ENCODE assay signal across 8 mouse cellular contexts in genomic region chr6:119348234-119348633, GRCm38 (mm10). TPM values are rescaled to one million over a fixed set of nuclear protein-coding genes. Genes with fewer than 3 reads are reported as not detected.
A peak's percentile ranks its signal among the peaks of the same experiment; 100 is the strongest.
DNase-seq lines count a peak whose midpoint lies in the region; ATAC-seq and TF ChIP-seq lines count a peak whose summit lies in the region.

No protein-coding gene starts in this region.

- peak; percentile 51 for TF ChIP-seq CTCF in kidney, adult 2 months (conservative IDR thresholded peaks at IDR 0.05; ENCODE audit: insufficient read depth, insufficient read length, low read depth, low read length)
- peak; percentile 93 for TF ChIP-seq CTCF in gastrocnemius, adult 2 months (IDR thresholded peaks at IDR 0.05)

- H3K27ac ChIP-seq in kidney, adult 2 months (ENCODE audit: insufficient read depth, low read depth, low read length) = no peak overlapping the region
- no peak overlapping the region for H3K27ac ChIP-seq in kidney, embryonic 14.5 days (ENCODE audit: low read depth, low read length)
- no peak overlapping the region for H3K27ac ChIP-seq in gastrocnemius, adult 2 months
- no peak overlapping the region for H3K27ac ChIP-seq in intestine, embryonic 16.5 days (ENCODE audit: low read length)
- H3K27ac ChIP-seq in limb, embryonic 11.5 days (replicated peaks; ENCODE audit: low read depth, low read length) = no peak overlapping the region

- no peak for ATAC-seq in kidney, embryonic 14.5 days (ENCODE audit: low FRiP score, low TSS enrichment)
- peak; percentile 20 for ATAC-seq in intestine, embryonic 16.5 days
- ATAC-seq in limb, embryonic 11.5 days (ENCODE audit: insufficient number of reproducible peaks, low FRiP score, low TSS enrichment, low read depth) = no peak
- ATAC-seq in monocyte, adult 5-6 weeks (replicated peaks; ENCODE audit: insufficient number of reproducible peaks, low FRiP score, low TSS enrichment, poor library complexity, severe bottlenecking) = 0 out of 2 replicates have a peak, but pooled peaks have one; percentile 32

- H3K4me2 ChIP-seq in kidney, embryonic 14.5 days (replicated peaks; ENCODE audit: low read depth, low read length) = no peak overlapping the region
- H3K4me2 ChIP-seq in intestine, embryonic 16.5 days (ENCODE audit: low read depth, low read length) = no peak overlapping the region
- no peak overlapping the region for H3K4me2 ChIP-seq in limb, embryonic 11.5 days (ENCODE audit: low read depth, severe bottlenecking)

- no peaks in the 10 kb centered on the region for H3K27me3 ChIP-seq in kidney, adult 2 months (replicated peaks; ENCODE audit: control insufficient read depth, insufficient read depth, low read length)
- no peaks in the 10 kb centered on the region for H3K27me3 ChIP-seq in kidney, embryonic 14.5 days (ENCODE audit: control insufficient read depth, insufficient read depth, low read length)
- no peaks in the 10 kb centered on the region for H3K27me3 ChIP-seq in intestine, embryonic 16.5 days (replicated peaks; ENCODE audit: control insufficient read depth, insufficient read depth, low read length)
- no peaks in the 10 kb centered on the region for H3K27me3 ChIP-seq in limb, embryonic 11.5 days (ENCODE audit: control insufficient read depth, insufficient read depth, low read length)

- H3K9ac ChIP-seq in kidney, embryonic 14.5 days (ENCODE audit: low read depth, low read length) = no peak overlapping the region
- no peak overlapping the region for H3K9ac ChIP-seq in intestine, embryonic 16.5 days (ENCODE audit: low read depth, low read length)
- no peak overlapping the region for H3K9ac ChIP-seq in limb, embryonic 11.5 days (ENCODE audit: low read length)

- no peaks in the 10 kb centered on the region for H3K36me3 ChIP-seq in kidney, adult 2 months (ENCODE audit: control insufficient read depth, insufficient read depth, low read length)
- peaks cover under 1% of the 10 kb centered on the region; the same call in 1 of the 2 replicates for H3K36me3 ChIP-seq in kidney, embryonic 14.5 days (ENCODE audit: control insufficient read depth, insufficient read depth, low read length)
- no peaks in the 10 kb centered on the region for H3K36me3 ChIP-seq in intestine, embryonic 16.5 days (ENCODE audit: control insufficient read depth, insufficient read depth, low read length)
- H3K36me3 ChIP-seq in limb, embryonic 11.5 days (ENCODE audit: control insufficient read depth, insufficient read depth, low read length) = no peaks in the 10 kb centered on the region

- no peaks in the 10 kb centered on the region for H3K4me1 ChIP-seq in kidney, adult 2 months (ENCODE audit: control insufficient read depth, insufficient read depth, low read length)
- H3K4me1 ChIP-seq in kidney, embryonic 14.5 days (ENCODE audit: control insufficient read depth, insufficient read depth, low read length) = no peaks in the 10 kb centered on the region
- H3K4me1 ChIP-seq in intestine, embryonic 16.5 days (ENCODE audit: control insufficient read depth, insufficient read depth, low read length) = no peaks in the 10 kb centered on the region
- no peaks in the 10 kb centered on the region for H3K4me1 ChIP-seq in limb, embryonic 11.5 days (ENCODE audit: control insufficient read depth, insufficient read depth, low read length)

- intact Hi-C loops in gastrocnemius, adult 2 months (cut with DNase I) = loop anchor here (1.0 to 10.0 kb wide), 4 partner anchors 83 to 701 kb away; no protein-coding TSS in a partner anchor

- no peak for TF ChIP-seq POLR2A in kidney, adult 2 months (IDR thresholded peaks at IDR 0.05; ENCODE audit: low read depth, low read length)

- H3K4me3 ChIP-seq in kidney, adult 2 months (ENCODE audit: insufficient read depth, low read depth, low read length) = no peak overlapping the region
- no peak overlapping the region for H3K4me3 ChIP-seq in kidney, embryonic 14.5 days (ENCODE audit: low read length)
- H3K4me3 ChIP-seq in gastrocnemius, adult 2 months = no peak overlapping the region
- H3K4me3 ChIP-seq in intestine, embryonic 16.5 days (ENCODE audit: low read length) = no peak overlapping the region
- no peak overlapping the region for H3K4me3 ChIP-seq in limb, embryonic 11.5 days (ENCODE audit: low read depth, low read length)

- no peaks in the 10 kb centered on the region for H3K9me3 ChIP-seq in kidney, embryonic 14.5 days (ENCODE audit: control insufficient read depth, low read length)
- no peaks in the 10 kb centered on the region for H3K9me3 ChIP-seq in intestine, embryonic 16.5 days (ENCODE audit: control insufficient read depth, low read length)
- H3K9me3 ChIP-seq in limb, embryonic 11.5 days (ENCODE audit: control insufficient read depth, low read length) = no peaks in the 10 kb centered on the region

- peak; percentile 70 for DNase-seq in kidney, adult 2 months
- peak; percentile 94 to 98 for DNase-seq in cerebellum, postnatal 14 days
- peak; percentile 80 for DNase-seq in gastrocnemius, adult 2 months
- peak; percentile 92 for DNase-seq in limb, embryonic 11.5 days (ENCODE audit: low spot score)
- DNase-seq in spleen, postnatal 4 days (ENCODE audit: low spot score in 2 of 2) = peak; percentile 62 to 87

- WGBS in kidney, adult 2 months = 0% methylated on average over 1 of the region's 1 CpGs
- 0% methylated on average over 1 of the region's 1 CpGs for WGBS in kidney, embryonic 14.5 days
- WGBS in intestine, embryonic 16.5 days = 3% methylated on average over 1 of the region's 1 CpGs
- 0% methylated on average over 1 of the region's 1 CpGs for WGBS in limb, embryonic 11.5 days

RNA-seq across cellular contexts. Expression of gene Lrtm2, which starts 17.7 kb away (rescaled TPM):
- polyA plus RNA-seq in kidney, adult 2 months (2012; rRNA removed) = 3.0 and 4.1 TPM in 2 replicates
- polyA plus RNA-seq in kidney, embryonic 14.5 days (2014; fragmentation: Nextera tagmentation; extraction: Ambion mirVana) = 0.13 TPM in 1 of 2 replicates, not detected in the other
- total RNA-seq in gastrocnemius, adult 2 months (2021) = under 1 TPM; 0.22 to 0.77 TPM
- polyA plus RNA-seq in intestine, embryonic 16.5 days (2015; fragmentation: Nextera tagmentation; extraction: Ambion mirVana) = 0.32 and 0.38 TPM in 2 replicates
- polyA plus RNA-seq in limb, embryonic 11.5 days (2014; fragmentation: Nextera tagmentation; extraction: Ambion mirVana) = not detected in 2 replicates
- 0.11 to 1.6 TPM (median 0.48 TPM) in 3 replicates for total RNA-seq in monocyte, adult 5-6 weeks (2017)

Comparison
In these comparisons a context has a peak if more than half of its experiments do, and no peak if none do; other contexts are left out.
1. ATAC-seq: peak in intestine, embryonic 16.5 days (single experiment) and monocyte, adult 5-6 weeks (single experiment); none in kidney, embryonic 14.5 days (single experiment) and limb, embryonic 11.5 days (single experiment).
2. Peak in every context shown above with its lines, with median percentiles within 50 percentile points of each other: DNase-seq.